Mouse (Mus musculus) limb, embryonic 11.5 days (tissue): ENCODE results near the gene Pik3c2g. TPM values are rescaled to one million over a fixed set of nuclear protein-coding genes. Genes with fewer than 3 reads are reported as not detected.

Experiments
- ATAC-seq: fragments of 200-750 bp; cut with Nextera tagmentation; 2 replicates; pipeline ENCODE4 v1.8.0; 2017; ENCODE audit warnings: low read depth; ENCODE audit not compliant: insufficient number of reproducible peaks, low FRiP score, low TSS enrichment
- DNase-seq: peaks from one replicate; pipeline ENCODE4 v3.0.0-alpha.2; 2015; ENCODE audit warnings: low spot score
- H3K27ac ChIP-seq: fragments of 300-500 bp; sonication (generic); replicated peaks from 2 replicates; pipeline ENCODE4 v1.5.1; 2014; ENCODE audit warnings: low read depth, mild to moderate bottlenecking, low read length
- H3K27me3 ChIP-seq: fragments of 300-500 bp; sonication (generic); 2 replicates; pipeline ENCODE4 v1.6.1; 2014; ENCODE audit warnings: mild to moderate bottlenecking, low read length, mixed read lengths; ENCODE audit not compliant: control insufficient read depth, insufficient read depth
- H3K36me3 ChIP-seq: fragments of 300-500 bp; sonication (generic); 2 replicates; pipeline ENCODE4 v1.6.1; 2014; ENCODE audit warnings: mild to moderate bottlenecking, low read length, moderate library complexity, mixed read lengths; ENCODE audit not compliant: control insufficient read depth, insufficient read depth
- H3K4me1 ChIP-seq: fragments of 300-500 bp; sonication (generic); 2 replicates; pipeline ENCODE4 v1.6.1; 2014; ENCODE audit warnings: low read length, mixed read lengths; ENCODE audit not compliant: control insufficient read depth, insufficient read depth
- H3K4me2 ChIP-seq: fragments of 300-500 bp; sonication (generic); 2 replicates; pipeline ENCODE4 v1.6.1; 2014; ENCODE audit warnings: low read depth, mild to moderate bottlenecking, moderate library complexity; ENCODE audit not compliant: severe bottlenecking
- H3K4me3 ChIP-seq: fragments of 300-500 bp; sonication (generic); 2 replicates; pipeline ENCODE4 v1.5.1; 2014; ENCODE audit warnings: low read depth, low read length
- H3K9ac ChIP-seq: fragments of 300-500 bp; sonication (generic); 2 replicates; pipeline ENCODE4 v1.6.1; 2014; ENCODE audit warnings: mild to moderate bottlenecking, low read length
- H3K9me3 ChIP-seq: fragments of 300-500 bp; sonication (generic); 2 replicates; pipeline ENCODE4 v1.6.1; 2016; ENCODE audit warnings: low read length; ENCODE audit not compliant: control insufficient read depth
- WGBS: fragments of 180-500 bp; shearing (Covaris S2); extraction: QIAGEN DNeasy Blood & Tissue Kit; methylation state at CpG from one replicate; pipeline ENCODE4 v1.1.7; 2014; 5-methylcytosine and 5-hydroxymethylcytosine counted together
- polyA plus RNA-seq: library from polyadenylated mRNA; unstranded; fragments of >200 nt; fragmentation: Nextera tagmentation; extraction: Ambion mirVana; gene quantifications from 2 replicates; pipeline ENCODE4 v1.2.1, GENCODE M21; 2014

Pik3c2g gene
- polyA plus RNA-seq, 1 experiment from 2014 or later: 0.44 TPM

- no peak overlapping the region for H3K4me3 ChIP-seq
- no peak for DNase-seq
- H3K9ac ChIP-seq: no peak overlapping the region
- H3K4me1 ChIP-seq: no peaks in the 10 kb centered on the region
- no peaks in the 10 kb centered on the region for H3K9me3 ChIP-seq
- H3K27me3 ChIP-seq: no peaks in the 10 kb centered on the region
- H3K27ac ChIP-seq: no peak overlapping the region
- 64% methylated on average over 3 of the region's 3 CpGs for WGBS
- no peak overlapping the region for H3K4me2 ChIP-seq
- ATAC-seq: no peak
- H3K36me3 ChIP-seq: no peaks in the 10 kb centered on the region
Observed at GRCm38 (mm10) chr6:139978114-139978513, 391.1 kb downstream of the Pik3c2g start.

- Histone ChIP-seq H3K27me3 (no peaks in the 10 kb centered on the region), H3K4me2 (no peak overlapping the region), H3K9ac (no peak overlapping the region), H3K4me3 (no peak overlapping the region), H3K9me3 (no peaks in the 10 kb centered on the region), H3K4me1 (no peaks in the 10 kb centered on the region), H3K36me3 (no peaks in the 10 kb centered on the region), H3K27ac (no peak overlapping the region)
- no peak for DNase-seq
- ATAC-seq: no peak
Observed at GRCm38 (mm10) chr6:139981061-139981460, 394.0 kb downstream of the Pik3c2g start.

GRCm38 (mm10) chr6:139984069-139984468 is 397.0 kb downstream of the Pik3c2g start:
- no peak for ATAC-seq
- Histone ChIP-seq H3K27ac (no peak overlapping the region), H3K9me3 (no peaks in the 10 kb centered on the region), H3K9ac (no peak overlapping the region), H3K4me1 (no peaks in the 10 kb centered on the region), H3K4me3 (no peak overlapping the region), H3K4me2 (no peak overlapping the region), H3K36me3 (no peaks in the 10 kb centered on the region), H3K27me3 (no peaks in the 10 kb centered on the region)
- 94% methylated on average over 3 of the region's 3 CpGs for WGBS
- no peak for DNase-seq

GRCm38 (mm10) chr6:139986564-139986963 is 399.5 kb downstream of the Pik3c2g start:
- 85% methylated on average over 2 of the region's 2 CpGs for WGBS
- H3K9me3 ChIP-seq: no peaks in the 10 kb centered on the region
- H3K27me3 ChIP-seq: no peaks in the 10 kb centered on the region
- no peaks in the 10 kb centered on the region for H3K36me3 ChIP-seq
- no peak overlapping the region for H3K27ac ChIP-seq
- H3K4me1 ChIP-seq: no peaks in the 10 kb centered on the region
- H3K9ac ChIP-seq: no peak overlapping the region
- ATAC-seq (no peak), DNase-seq (peak; percentile 19)
- H3K4me2 ChIP-seq: no peak overlapping the region
- no peak overlapping the region for H3K4me3 ChIP-seq

- Histone ChIP-seq H3K36me3 (no peaks in the 10 kb centered on the region), H3K4me1 (no peaks in the 10 kb centered on the region), H3K4me2 (no peak overlapping the region), H3K9me3 (no peaks in the 10 kb centered on the region), H3K27ac (no peak overlapping the region), H3K4me3 (no peak overlapping the region), H3K9ac (no peak overlapping the region), H3K27me3 (no peaks in the 10 kb centered on the region)
- 81% methylated on average over 6 of the region's 6 CpGs for WGBS
- ATAC-seq (no peak), DNase-seq (peak; percentile 12)
Observed at GRCm38 (mm10) chr6:139989075-139989474, 402.1 kb downstream of the Pik3c2g start.

- no peak overlapping the region for H3K4me3 ChIP-seq
- no peak overlapping the region for H3K27ac ChIP-seq
- ATAC-seq (no peak), DNase-seq (peak; percentile 12)
- 94% methylated on average over 10 of the region's 10 CpGs for WGBS
- H3K4me1 ChIP-seq: no peaks in the 10 kb centered on the region
- H3K9ac ChIP-seq: no peak overlapping the region
- no peaks in the 10 kb centered on the region for H3K36me3 ChIP-seq
- H3K4me2 ChIP-seq: no peak overlapping the region
- H3K27me3 ChIP-seq: no peaks in the 10 kb centered on the region
- H3K9me3 ChIP-seq: no peaks in the 10 kb centered on the region
Observed at GRCm38 (mm10) chr6:139989597-139989996, 402.6 kb downstream of the Pik3c2g start.

GRCm38 (mm10) chr6:140005181-140005580 is 418.2 kb downstream of the Pik3c2g start:
- Histone ChIP-seq H3K9me3 (0 out of 2 replicates have a peak, but pooled peaks cover 2% of the 10 kb centered on the region), H3K36me3 (no peaks in the 10 kb centered on the region), H3K9ac (no peak overlapping the region), H3K4me2 (no peak overlapping the region), H3K27ac (no peak overlapping the region), H3K27me3 (no peaks in the 10 kb centered on the region), H3K4me3 (no peak overlapping the region), H3K4me1 (0 out of 2 replicates have a peak, but pooled peaks cover 2% of the 10 kb centered on the region)
- ATAC-seq (no peak), DNase-seq (no peak)
- WGBS: 79% methylated on average over 3 of the region's 3 CpGs

Other genes starting within 250 kb of the Pik3c2g start
- gene Rergl, start 85.2 kb upstream of the Pik3c2g start, polyA plus RNA-seq: not detected in 2 replicates